Mouse (Mus musculus) neural tube, embryonic 14.5 days (tissue): ENCODE data around the gene Ephb3. TPM values are rescaled to one million over a fixed set of nuclear protein-coding genes. Genes with fewer than 3 reads are reported as not detected.
A peak's percentile ranks its signal among the peaks of the same experiment; 100 is the strongest.
"Not testable (repeated sequence)": the region's sequence is repeated elsewhere in the genome, so short reads cannot be mapped to it uniquely, and the experiment has no call there.

ENCODE experiments used
- ATAC-seq: fragments of 200-750 bp; cut with Nextera tagmentation; 2 replicates; pipeline ENCODE4 v1.8.0; 2017; ENCODE audit warnings: low read depth, mild to moderate bottlenecking, moderate TSS enrichment, moderate library complexity
- H3K27ac ChIP-seq: fragments of 300-500 bp; sonication (generic); 2 replicates; pipeline ENCODE4 v1.5.1; 2014; ENCODE audit warnings: low read depth, mild to moderate bottlenecking, control low read depth, low read length, moderate library complexity, mixed read lengths
- H3K27me3 ChIP-seq: fragments of 300-500 bp; sonication (generic); 2 replicates; pipeline ENCODE4 v1.6.1; 2014; ENCODE audit warnings: low read length; ENCODE audit not compliant: control insufficient read depth, insufficient read depth
- H3K36me3 ChIP-seq: fragments of 300-500 bp; sonication (generic); 2 replicates; pipeline ENCODE4 v1.6.1; 2014; ENCODE audit warnings: low read length, mixed read lengths; ENCODE audit not compliant: control insufficient read depth, insufficient read depth
- H3K4me1 ChIP-seq: fragments of 300-500 bp; sonication (generic); 2 replicates; pipeline ENCODE4 v1.6.1; 2014; ENCODE audit warnings: low read length; ENCODE audit not compliant: control insufficient read depth, insufficient read depth
- H3K4me2 ChIP-seq: fragments of 300-500 bp; sonication (generic); 2 replicates; pipeline ENCODE4 v1.6.1; 2014; ENCODE audit warnings: mild to moderate bottlenecking, low read depth, low read length, control low read depth
- H3K4me3 ChIP-seq: fragments of 300-500 bp; sonication (generic); 2 replicates; pipeline ENCODE4 v1.5.1; 2014; ENCODE audit warnings: low read depth, low read length, control low read depth, mixed read lengths
- H3K9ac ChIP-seq: fragments of 300-500 bp; sonication (generic); replicated peaks from 2 replicates; pipeline ENCODE4 v1.6.1; 2014; ENCODE audit warnings: low read depth, mild to moderate bottlenecking, control low read depth, low read length, mixed read lengths
- H3K9me3 ChIP-seq: fragments of 300-500 bp; sonication (generic); 2 replicates; pipeline ENCODE4 v1.6.1; 2016; ENCODE audit warnings: low read length; ENCODE audit not compliant: control insufficient read depth
- WGBS: fragments of 180-500 bp; shearing (Covaris S2); extraction: QIAGEN DNeasy Blood & Tissue Kit; methylation state at CpG from one replicate; pipeline ENCODE4 v1.1.7; 2014; 5-methylcytosine and 5-hydroxymethylcytosine counted together
- polyA plus RNA-seq: library from polyadenylated mRNA; unstranded; fragments of >200 nt; fragmentation: Nextera tagmentation; extraction: Ambion mirVana; gene quantifications from 2 replicates; pipeline ENCODE4 v1.2.1, GENCODE M21; 2014

The Ephb3 gene
- polyA plus RNA-seq, result 11.4 and 12.0 TPM in 2 replicates

DNA sequence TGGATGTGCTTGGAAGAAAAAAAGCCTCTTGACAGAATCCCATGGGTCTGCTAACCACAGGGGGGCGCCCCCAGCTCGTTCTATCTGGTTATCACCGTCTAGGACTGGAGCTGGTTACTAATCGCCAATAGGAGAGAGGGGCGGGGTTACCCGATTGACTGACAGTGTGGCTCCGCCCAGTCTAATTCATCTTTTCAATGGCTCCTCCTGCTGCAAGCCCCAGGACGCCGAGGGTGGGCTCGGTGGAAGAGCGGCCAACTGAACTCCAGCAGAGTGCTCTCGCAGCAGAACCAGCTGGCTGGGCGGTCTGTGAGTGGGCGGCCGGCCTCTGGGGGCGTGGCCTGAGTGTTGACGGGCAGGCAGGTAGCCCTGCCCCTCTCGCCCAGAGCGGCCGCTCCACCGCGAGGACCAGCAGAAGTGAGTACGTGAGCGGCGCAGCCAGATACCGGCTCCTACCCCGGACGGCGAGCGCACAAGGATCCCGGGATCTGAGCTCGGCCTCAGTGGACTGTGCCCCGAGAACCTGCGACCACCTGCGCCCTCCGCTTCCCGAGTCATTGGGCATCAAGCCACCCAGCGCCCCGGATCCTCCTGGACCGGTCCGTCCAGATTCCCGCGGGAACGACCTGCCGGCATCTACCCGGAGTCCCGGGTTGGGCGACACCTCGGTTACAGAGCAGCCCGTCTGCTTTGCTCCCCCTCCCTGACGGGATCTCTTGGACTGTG, at the start of gene Ephb3:
Ephb3 (plus strand) TSS at position 389 of the 726 bp plus-strand sequence.
- Histone ChIP-seq H3K9me3 (no peaks in the 10 kb centered on the region), H3K36me3 (no peaks in the 10 kb centered on the region), H3K4me2 (peak within 1 kb of the TSS; percentile 72), H3K4me3 (peak within 1 kb of the TSS; percentile 81), H3K27ac (peak within 1 kb of the TSS; percentile 60), H3K4me1 (peaks cover 22% of the 10 kb centered on the region), H3K27me3 (no peaks in the 10 kb centered on the region), H3K9ac (peak within 1 kb of the TSS; percentile 83)
- 0% methylated on average over 51 of the region's 51 CpGs for WGBS
- peak; percentile 97 for ATAC-seq

DNA sequence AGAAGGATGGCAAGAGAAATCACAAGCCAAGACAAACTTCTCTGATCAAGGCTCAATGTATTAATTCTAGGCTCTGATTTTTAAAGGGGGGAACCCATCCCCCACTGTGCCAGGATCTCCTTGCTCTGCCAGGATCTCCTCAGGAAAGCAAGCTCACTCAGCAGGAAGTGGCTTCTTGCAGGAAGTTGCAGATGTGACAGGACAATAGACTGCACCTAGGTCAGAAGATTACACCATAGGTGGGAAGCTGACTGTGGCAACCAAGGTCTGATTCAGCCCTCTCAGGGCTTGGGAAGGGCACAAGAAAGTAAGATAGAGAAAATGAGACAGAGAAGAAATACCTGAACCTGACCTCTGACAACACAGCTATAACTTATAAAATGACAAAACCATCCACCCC, 48.3 kb upstream of the Ephb3 start:
- H3K4me2 ChIP-seq, H3K4me1 ChIP-seq, H3K27me3 ChIP-seq, H3K4me3 ChIP-seq, H3K36me3 ChIP-seq, ATAC-seq, H3K9ac ChIP-seq, H3K27ac ChIP-seq, H3K9me3 ChIP-seq: not testable (repeated sequence)

DNA sequence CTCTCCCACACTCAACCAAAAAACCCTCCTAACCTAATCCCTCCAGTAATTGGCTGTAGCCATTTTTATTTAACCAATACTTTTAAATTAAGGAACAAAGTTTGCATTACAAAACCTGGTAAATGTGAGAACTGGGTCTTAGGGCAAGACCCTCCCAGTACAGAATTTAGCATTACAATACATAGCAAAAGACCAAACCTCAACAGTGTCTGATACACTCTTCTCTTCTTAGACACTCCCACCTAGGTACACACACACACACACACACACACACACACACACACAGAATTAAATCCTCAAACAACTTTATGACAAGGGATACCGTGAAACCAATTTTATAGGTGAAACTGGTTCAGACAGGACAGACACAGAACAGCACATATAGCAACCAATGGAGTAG, 45.3 kb upstream of the Ephb3 start:
- not testable (repeated sequence) for ATAC-seq, H3K36me3 ChIP-seq, H3K4me1 ChIP-seq, H3K4me2 ChIP-seq, H3K27ac ChIP-seq, H3K9me3 ChIP-seq, H3K4me3 ChIP-seq, H3K27me3 ChIP-seq, H3K9ac ChIP-seq
- WGBS, result 89% methylated on average over 1 of the region's 1 CpGs

DNA sequence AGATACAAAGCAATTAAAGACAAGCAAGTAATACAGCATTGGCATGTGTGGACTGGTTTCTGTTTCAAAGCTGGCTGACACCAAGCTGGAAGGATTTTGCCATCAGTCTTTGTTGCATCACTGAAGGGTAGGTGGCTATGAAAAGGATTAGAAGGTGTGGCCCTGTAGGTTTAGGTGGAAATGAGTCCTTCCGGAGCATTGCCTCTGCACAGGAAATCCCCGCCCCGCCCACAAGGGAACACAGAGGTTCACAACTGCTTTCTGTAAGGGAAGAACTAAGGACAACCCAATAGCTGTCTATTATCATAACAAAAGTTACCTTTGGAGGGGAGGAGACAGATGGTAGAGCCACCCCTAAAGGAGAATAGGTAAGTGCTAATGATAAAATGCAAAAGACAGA, 41.1 kb upstream of the Ephb3 start:
- not testable (repeated sequence) for H3K4me3 ChIP-seq, ATAC-seq, H3K4me2 ChIP-seq, H3K36me3 ChIP-seq, H3K27ac ChIP-seq, H3K4me1 ChIP-seq, H3K9ac ChIP-seq, H3K9me3 ChIP-seq, H3K27me3 ChIP-seq
- WGBS, result 87% methylated on average over 3 of the region's 3 CpGs

DNA sequence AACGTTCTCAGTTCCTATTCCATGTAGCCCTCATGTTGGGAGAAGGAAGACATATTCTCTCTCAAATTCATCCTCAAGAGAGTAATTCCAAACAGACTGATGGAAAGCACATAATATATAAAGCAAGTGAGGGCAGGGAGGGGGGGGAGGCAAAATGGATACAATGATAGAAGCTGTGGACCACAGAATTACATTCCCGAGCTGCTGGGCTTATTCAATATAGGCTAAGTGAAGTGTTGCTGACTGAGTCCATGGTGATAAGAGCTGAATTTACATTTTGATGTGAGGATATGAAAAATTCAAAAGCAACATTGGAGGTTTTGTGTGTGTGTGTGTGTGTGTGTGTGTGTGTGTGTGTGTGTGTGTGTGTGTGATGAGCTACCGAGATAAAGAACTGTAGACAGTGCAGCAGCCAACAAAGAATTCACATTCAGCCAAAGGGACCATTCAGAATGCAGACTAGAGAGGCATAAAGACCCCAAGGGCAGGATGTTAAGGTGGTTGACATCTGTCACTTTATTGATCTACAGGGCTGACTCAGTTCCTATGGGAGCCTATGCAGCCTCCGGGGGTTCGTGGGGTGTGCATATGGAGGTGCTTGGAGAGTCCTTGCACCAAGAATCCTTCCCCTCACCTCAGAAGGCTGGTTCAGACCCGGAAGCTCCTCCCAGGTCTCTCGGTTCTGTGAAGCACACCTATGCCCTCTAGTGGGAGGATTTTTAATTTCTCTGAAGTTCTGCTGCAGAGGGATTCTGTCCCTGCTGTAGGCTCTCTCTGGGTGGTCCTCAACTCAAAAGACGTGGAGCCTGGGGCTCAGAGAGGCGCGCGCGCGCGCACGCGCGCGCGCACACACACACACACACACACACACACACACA, 39.0 kb upstream of the Ephb3 start:
- H3K4me1 ChIP-seq, H3K4me2 ChIP-seq, H3K4me3 ChIP-seq, H3K9ac ChIP-seq, H3K36me3 ChIP-seq, H3K9me3 ChIP-seq, H3K27ac ChIP-seq, H3K27me3 ChIP-seq: not testable (repeated sequence)
- peak; percentile 90 for ATAC-seq
- WGBS, result 17% methylated on average over 17 of the region's 19 CpGs

DNA sequence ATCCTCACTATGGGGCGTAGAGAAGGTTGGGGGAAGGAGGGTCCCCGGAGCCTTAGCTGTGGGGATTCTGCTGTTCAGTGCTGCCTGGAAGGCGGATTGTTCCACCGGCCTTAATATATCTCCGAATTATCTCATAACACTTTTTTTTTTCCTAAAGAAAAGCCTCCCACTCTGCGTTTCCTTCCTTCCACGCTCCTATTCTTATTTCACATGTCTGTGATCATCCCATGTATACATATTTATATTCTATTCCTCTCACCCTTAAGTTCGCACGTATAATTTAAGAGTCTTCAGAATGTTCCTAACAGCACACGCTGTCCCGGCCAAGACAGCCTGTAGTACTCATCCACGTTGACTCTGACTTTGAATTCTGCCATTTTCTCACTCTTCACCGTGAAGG, 35.8 kb upstream of the Ephb3 start:
- Histone ChIP-seq H3K27ac (no peak overlapping the region), H3K9me3 (no peaks in the 10 kb centered on the region), H3K4me3 (no peak overlapping the region), H3K27me3 (no peaks in the 10 kb centered on the region), H3K4me2 (no peak overlapping the region), H3K36me3 (no peaks in the 10 kb centered on the region), H3K9ac (no peak overlapping the region), H3K4me1 (no peaks in the 10 kb centered on the region)
- ATAC-seq, result no peak
- WGBS, result 94% methylated on average over 13 of the region's 13 CpGs

DNA sequence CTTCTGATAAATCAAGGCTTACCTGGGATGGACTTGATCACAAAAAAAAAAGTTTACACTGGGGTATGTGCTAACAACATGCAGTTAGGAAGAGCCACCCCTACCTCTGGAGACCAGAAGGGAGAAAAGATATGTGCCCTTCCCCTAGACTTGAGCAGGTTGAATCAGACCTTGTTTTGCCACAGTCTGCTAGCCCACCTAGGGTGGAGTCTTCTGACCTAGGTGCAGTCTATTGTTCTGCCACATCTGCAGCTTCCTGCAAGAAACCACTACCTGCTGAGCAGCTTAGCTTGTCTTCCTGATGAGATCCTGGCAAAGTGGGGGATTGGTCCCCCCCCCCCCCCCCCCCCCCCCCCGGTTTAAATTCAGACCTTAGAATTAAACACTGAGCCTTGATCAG, 29.3 kb upstream of the Ephb3 start:
- Histone ChIP-seq H3K4me2 (no peak overlapping the region), H3K27me3 (no peaks in the 10 kb centered on the region), H3K4me1 (no peaks in the 10 kb centered on the region), H3K9ac (no peak overlapping the region), H3K36me3 (no peaks in the 10 kb centered on the region), H3K9me3 (no peaks in the 10 kb centered on the region), H3K4me3 (no peak overlapping the region), H3K27ac (no peak overlapping the region)
- no CpG with 5 or more reads among the region's 1 CpGs for WGBS
- no peak for ATAC-seq

DNA sequence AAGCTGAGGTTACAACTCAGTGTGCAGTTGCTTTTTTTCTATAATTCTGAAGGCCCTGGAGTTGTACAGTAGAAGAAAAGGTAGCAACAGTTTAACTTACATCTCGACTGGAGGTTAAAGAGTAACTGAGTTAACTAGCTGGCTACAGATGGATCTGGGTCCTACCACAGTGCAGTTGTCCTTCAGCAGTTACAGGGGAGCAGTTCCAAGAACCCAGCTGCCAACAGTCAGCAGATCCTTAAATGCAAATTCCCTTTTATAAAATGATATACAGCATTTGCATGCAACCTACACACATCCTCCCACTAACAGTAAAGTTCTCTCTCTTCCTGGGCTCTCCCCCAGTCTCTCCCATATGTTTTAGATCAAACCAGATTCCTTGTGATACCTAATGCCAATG, 22.4 kb upstream of the Ephb3 start:
- WGBS, result 70% methylated on average over 1 of the region's 1 CpGs
- peaks cover 6% of the 10 kb centered on the region; the same call in 1 of the 2 replicates for H3K4me1 ChIP-seq
- H3K4me2 ChIP-seq, result no peak overlapping the region
- H3K27ac ChIP-seq, result no peak overlapping the region
- no peak overlapping the region for H3K9ac ChIP-seq
- no peak for ATAC-seq
- no peaks in the 10 kb centered on the region for H3K9me3 ChIP-seq
- no peak overlapping the region for H3K4me3 ChIP-seq
- H3K27me3 ChIP-seq, result no peaks in the 10 kb centered on the region
- H3K36me3 ChIP-seq, result no peaks in the 10 kb centered on the region

DNA sequence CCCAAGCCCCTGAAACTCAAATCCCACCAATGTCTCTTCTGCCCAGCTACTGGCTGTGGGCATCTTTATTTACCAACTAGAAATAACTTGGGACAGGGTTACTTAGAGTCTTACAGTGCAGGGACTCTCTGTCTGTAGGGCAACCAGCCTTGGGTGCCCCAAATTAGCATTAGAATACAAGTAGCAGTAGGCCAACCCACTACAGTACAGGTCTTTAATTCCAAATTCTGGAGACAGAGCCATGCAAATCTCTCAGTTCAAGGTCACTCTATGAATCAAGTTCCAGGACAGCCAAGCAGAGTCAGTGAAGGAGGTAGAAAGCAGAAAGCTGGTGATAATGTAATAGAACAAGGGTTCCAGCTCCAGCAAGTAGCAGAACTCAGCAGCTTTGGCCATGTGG, 19.9 kb upstream of the Ephb3 start:
- no peak for ATAC-seq
- Histone ChIP-seq H3K4me1 (peaks cover 11% of the 10 kb centered on the region; the same call in 1 of the 2 replicates), H3K36me3 (no peaks in the 10 kb centered on the region), H3K4me2 (no peak overlapping the region), H3K9me3 (no peaks in the 10 kb centered on the region), H3K27me3 (no peaks in the 10 kb centered on the region), H3K9ac (no peak overlapping the region), H3K27ac (no peak overlapping the region), H3K4me3 (no peak overlapping the region)
